Mouse (Mus musculus) stomach, postnatal 0 days (tissue): Measurements from ENCODE around the gene Grin2a.

Experiments
- CTCF ChIP-seq: IDR thresholded peaks from 2 replicates; pipeline ENCODE4 v1.5.1; 2016; ENCODE audit warnings: antibody characterized with exemption, low read depth, mild to moderate bottlenecking, moderate library complexity
- EP300 ChIP-seq: optimal IDR thresholded peaks from 2 replicates; pipeline ENCODE3; 2016; ENCODE audit warnings: antibody characterized with exemption

DNA sequence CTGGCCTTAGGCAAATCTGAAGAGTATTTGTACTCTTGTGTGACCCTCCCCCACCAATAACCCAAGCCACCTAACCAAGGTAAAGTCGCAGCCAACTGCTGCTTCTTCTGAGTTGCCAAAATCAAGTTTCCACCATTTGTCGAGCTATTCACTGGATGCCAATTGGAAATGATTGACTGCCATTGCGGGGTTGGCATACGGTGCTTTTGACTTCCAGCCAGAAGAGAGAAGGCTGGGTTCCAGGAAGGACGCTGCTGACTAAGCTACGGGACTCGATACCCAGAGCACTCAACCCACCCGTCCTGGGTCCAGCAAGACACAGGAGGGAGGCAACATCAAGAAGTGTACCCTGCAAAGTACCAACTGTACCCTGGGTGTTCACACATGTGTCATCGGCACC, 242.3 kb downstream of the Grin2a start:
- no peak for TF ChIP-seq CTCF
- no peak for TF ChIP-seq EP300
